Mouse (Mus musculus) hindbrain, postnatal 0 days (tissue): ENCODE data around the gene Fpr2. TPM values are rescaled to one million over a fixed set of nuclear protein-coding genes. Genes with fewer than 3 reads are reported as not detected.
"Not testable (repeated sequence)": the region's sequence is repeated elsewhere in the genome, so short reads cannot be mapped to it uniquely, and the experiment has no call there.

Source experiments
- ATAC-seq: fragments of 200-750 bp; cut with Nextera tagmentation; 2 replicates; pipeline ENCODE4 v1.8.0; 2017; ENCODE audit warnings: mild to moderate bottlenecking, moderate TSS enrichment, moderate library complexity
- DNase-seq: peaks from one replicate; pipeline ENCODE4 v3.0.0-alpha.2; 2015; ENCODE audit warnings: low spot score
- H3K27ac ChIP-seq: fragments of 300-500 bp; sonication (generic); 2 replicates; pipeline ENCODE4 v1.5.1; 2014; ENCODE audit warnings: mild to moderate bottlenecking
- H3K27me3 ChIP-seq: fragments of 300-500 bp; sonication (generic); 2 replicates; pipeline ENCODE4 v1.6.1; 2014; ENCODE audit warnings: low read length, mixed read lengths; ENCODE audit not compliant: insufficient read depth
- H3K36me3 ChIP-seq: fragments of 300-500 bp; sonication (generic); 2 replicates; pipeline ENCODE4 v1.6.1; 2014; ENCODE audit warnings: low read length, mixed read lengths; ENCODE audit not compliant: insufficient read depth
- H3K4me1 ChIP-seq: fragments of 300-500 bp; sonication (generic); 2 replicates; pipeline ENCODE4 v1.6.1; 2014; ENCODE audit warnings: antibody characterized with exemption, low read length, mixed read lengths; ENCODE audit not compliant: insufficient read depth
- H3K4me2 ChIP-seq: fragments of 300-500 bp; sonication (generic); 2 replicates; pipeline ENCODE4 v1.6.1; 2014; ENCODE audit warnings: low read depth, mild to moderate bottlenecking, low read length, moderate library complexity, mixed read lengths
- H3K4me3 ChIP-seq: fragments of 300-500 bp; sonication (generic); 2 replicates; pipeline ENCODE4 v1.5.1; 2014; ENCODE audit warnings: low read length
- H3K9ac ChIP-seq: fragments of 300-500 bp; sonication (generic); replicated peaks from 2 replicates; pipeline ENCODE4 v1.6.1; 2014; ENCODE audit warnings: mild to moderate bottlenecking, low read length, moderate library complexity, mixed read lengths
- H3K9me3 ChIP-seq: fragments of 300-500 bp; sonication (generic); 2 replicates; pipeline ENCODE4 v1.6.1; 2016; ENCODE audit warnings: low read length, mixed read lengths
- CTCF ChIP-seq: IDR thresholded peaks from 2 replicates; pipeline ENCODE4 v1.5.1; 2016; ENCODE audit warnings: antibody characterized with exemption, control low read depth, low read depth
- WGBS: fragments of 180-500 bp; shearing (Covaris S2); extraction: QIAGEN DNeasy Blood & Tissue Kit; methylation state at CpG from one replicate; pipeline ENCODE4 v1.1.7; 2014; 5-methylcytosine and 5-hydroxymethylcytosine counted together
- polyA plus RNA-seq: library from polyadenylated mRNA; unstranded; fragments of >200 nt; fragmentation: Nextera tagmentation; extraction: Ambion mirVana; gene quantifications from 2 replicates; pipeline ENCODE4 v1.2.1, GENCODE M21; 2015
- total RNA-seq: library from RNA; depleted of rRNA; stranded (reverse); fragments of >200 nt; gene quantifications from 2 replicates; pipeline ENCODE4 v1.2.3, GENCODE M21; 2014; rRNA removed

Fpr2 gene
- total RNA-seq (1.5 TPM in 1 of 2 replicates, not detected in the other), polyA plus RNA-seq (0.32 and 0.41 TPM in 2 replicates)

DNA sequence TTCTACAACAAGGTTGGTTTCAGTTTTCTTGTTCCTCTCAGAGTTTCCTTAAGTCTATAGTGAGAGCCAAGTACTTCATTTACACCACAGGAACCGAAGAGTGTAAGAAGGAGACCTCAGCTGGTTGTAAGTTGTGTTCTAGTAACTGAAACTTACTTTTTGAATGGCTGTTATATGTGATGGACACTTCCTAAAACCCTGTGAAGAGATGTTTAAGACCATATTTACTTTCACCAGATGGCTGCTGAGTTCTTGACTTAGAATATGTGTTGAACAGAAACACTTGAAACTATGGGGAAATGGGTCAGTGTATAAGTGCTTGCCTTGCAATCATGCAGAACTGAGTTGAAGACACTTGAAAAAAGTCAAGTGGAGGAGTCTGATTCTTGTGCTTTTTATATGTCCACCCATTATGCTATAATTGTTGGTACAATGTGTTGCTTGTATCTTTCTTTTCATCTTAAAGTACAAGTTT lies at the start of gene Fpr2, which contains the start of gene Fpr3:
Gene Fpr2, plus strand, starts transcription at position 51 of the 475 bp plus-strand sequence.
Gene Fpr3, plus strand, starts transcription at position 79 of the 475 bp plus-strand sequence.
- Histone ChIP-seq H3K9ac (no peak within 1 kb of the TSS), H3K27me3 (no peaks in the 10 kb centered on the region), H3K27ac (no peak within 1 kb of the TSS), H3K9me3 (no peaks in the 10 kb centered on the region), H3K4me2 (no peak within 1 kb of the TSS), H3K36me3 (no peaks in the 10 kb centered on the region), H3K4me3 (no peak within 1 kb of the TSS), H3K4me1 (no peaks in the 10 kb centered on the region)
- DNase-seq = no peak
- no peak for ATAC-seq
- WGBS = 47% methylated on average over 1 of the region's 1 CpGs
- TF ChIP-seq CTCF = no peak

DNA sequence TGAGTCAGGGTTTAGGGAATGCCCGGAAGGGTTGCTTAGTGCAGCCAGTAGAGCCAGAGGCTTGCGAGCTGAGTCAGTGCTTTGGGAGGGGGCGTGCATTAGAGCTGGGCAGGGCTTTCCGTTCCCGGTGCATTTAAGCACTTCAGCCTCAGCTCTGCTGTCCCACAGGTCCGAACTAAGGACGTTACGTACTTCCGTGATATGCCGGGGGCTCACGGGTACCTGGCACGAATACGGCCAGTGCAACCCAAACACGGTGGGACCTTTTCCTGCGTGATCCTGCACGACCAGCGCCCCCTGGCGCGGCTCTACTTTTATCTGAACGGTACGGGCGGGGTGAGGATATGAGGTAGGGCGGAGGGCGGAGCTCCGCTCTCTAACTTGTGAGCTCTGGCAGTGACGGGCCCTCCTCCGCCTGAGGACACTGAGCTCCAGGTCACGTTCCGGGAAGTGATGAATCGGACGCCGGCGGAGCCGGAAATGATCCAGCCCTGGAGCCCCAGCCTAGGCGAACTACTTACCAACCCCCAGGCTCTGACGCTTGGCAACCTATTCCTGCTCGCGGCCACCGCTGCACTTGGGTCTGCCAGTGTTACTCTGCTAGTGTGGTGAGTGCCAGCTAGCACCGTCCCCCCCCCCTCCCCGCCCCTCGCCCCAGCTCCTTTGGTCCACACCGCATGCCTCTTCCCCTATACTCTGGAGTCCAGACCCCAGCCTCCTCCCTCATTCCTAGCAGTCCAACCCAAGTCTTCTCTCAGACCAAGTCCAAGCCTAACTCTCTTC lies 49.5 kb upstream of the Fpr2 start:
- ATAC-seq (peak; percentile 98), DNase-seq (peak; percentile 97)
- peak overlapping the region; percentile 45 for H3K4me3 ChIP-seq
- peak overlapping the region; percentile 56 for H3K9ac ChIP-seq
- TF ChIP-seq CTCF = peak; percentile 80
- H3K4me2 ChIP-seq = peak overlapping the region; percentile 63
- peaks cover 9% of the 10 kb centered on the region; the same call in 1 of the 2 replicates for H3K4me1 ChIP-seq
- H3K27ac ChIP-seq = peak overlapping the region; percentile 81
- peaks cover 5% of the 10 kb centered on the region; the same call in 1 of the 2 replicates for H3K36me3 ChIP-seq
- no peaks in the 10 kb centered on the region for H3K9me3 ChIP-seq
- no peaks in the 10 kb centered on the region for H3K27me3 ChIP-seq
- WGBS = under 1% methylated on average over 43 of the region's 43 CpGs

DNA sequence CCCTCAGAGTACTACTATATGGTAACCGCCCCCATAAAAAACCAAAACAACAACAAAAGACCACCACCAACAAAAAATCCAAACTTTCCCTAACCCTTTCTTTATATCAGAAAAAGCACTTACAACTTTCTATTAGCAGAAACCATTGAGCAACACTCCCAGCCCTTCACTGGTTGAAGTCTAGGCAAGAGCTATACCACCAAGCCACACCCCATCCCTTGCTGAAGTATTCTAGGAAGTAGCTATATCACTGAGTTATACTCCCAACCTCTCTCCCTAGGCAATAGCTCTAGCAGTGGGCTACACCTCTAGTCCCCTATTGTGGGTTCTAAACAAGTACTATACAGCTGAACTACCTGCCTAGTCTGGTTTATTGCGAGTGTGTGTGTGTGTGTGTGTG lies 48.3 kb upstream of the Fpr2 start:
- DNase-seq = no peak
- Histone ChIP-seq H3K9ac (no peak overlapping the region), H3K4me2 (peak overlapping the region; percentile 63; the same call in 1 of the 2 replicates), H3K27ac (no peak overlapping the region), H3K9me3 (no peaks in the 10 kb centered on the region), H3K4me3 (no peak overlapping the region), H3K36me3 (peaks cover 5% of the 10 kb centered on the region; the same call in 1 of the 2 replicates), H3K4me1 (peaks cover 7% of the 10 kb centered on the region; the same call in 1 of the 2 replicates), H3K27me3 (no peaks in the 10 kb centered on the region)
- TF ChIP-seq CTCF = no peak
- 93% methylated on average over 2 of the region's 2 CpGs for WGBS
- no peak for ATAC-seq

DNA sequence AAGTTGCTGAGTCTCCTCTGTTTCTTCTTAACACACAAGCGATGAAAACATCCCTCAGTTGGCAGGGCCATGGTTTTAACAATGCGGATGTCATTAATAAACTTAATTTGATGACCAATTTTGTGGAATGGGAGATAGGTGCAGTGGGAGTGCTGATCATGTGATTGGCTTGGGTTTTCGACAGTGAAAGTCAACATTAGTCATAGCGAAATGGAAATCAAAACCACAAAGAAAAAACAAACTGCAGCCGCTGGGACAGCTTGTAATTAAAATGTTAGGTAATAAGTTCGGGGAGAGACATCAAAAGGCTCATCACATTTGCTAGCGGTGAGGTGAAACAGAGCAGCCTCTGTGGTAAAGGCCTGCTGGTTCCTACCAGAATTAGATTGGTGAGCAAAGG lies 46.8 kb upstream of the Fpr2 start:
- Histone ChIP-seq H3K9ac (no peak overlapping the region), H3K27ac (no peak overlapping the region), H3K36me3 (peaks cover 5% of the 10 kb centered on the region; the same call in 1 of the 2 replicates), H3K27me3 (no peaks in the 10 kb centered on the region), H3K4me1 (peaks cover 7% of the 10 kb centered on the region; the same call in 1 of the 2 replicates), H3K4me2 (no peak overlapping the region), H3K4me3 (no peak overlapping the region), H3K9me3 (no peaks in the 10 kb centered on the region)
- DNase-seq = no peak
- 90% methylated on average over 7 of the region's 7 CpGs for WGBS
- ATAC-seq = no peak
- TF ChIP-seq CTCF = no peak

DNA sequence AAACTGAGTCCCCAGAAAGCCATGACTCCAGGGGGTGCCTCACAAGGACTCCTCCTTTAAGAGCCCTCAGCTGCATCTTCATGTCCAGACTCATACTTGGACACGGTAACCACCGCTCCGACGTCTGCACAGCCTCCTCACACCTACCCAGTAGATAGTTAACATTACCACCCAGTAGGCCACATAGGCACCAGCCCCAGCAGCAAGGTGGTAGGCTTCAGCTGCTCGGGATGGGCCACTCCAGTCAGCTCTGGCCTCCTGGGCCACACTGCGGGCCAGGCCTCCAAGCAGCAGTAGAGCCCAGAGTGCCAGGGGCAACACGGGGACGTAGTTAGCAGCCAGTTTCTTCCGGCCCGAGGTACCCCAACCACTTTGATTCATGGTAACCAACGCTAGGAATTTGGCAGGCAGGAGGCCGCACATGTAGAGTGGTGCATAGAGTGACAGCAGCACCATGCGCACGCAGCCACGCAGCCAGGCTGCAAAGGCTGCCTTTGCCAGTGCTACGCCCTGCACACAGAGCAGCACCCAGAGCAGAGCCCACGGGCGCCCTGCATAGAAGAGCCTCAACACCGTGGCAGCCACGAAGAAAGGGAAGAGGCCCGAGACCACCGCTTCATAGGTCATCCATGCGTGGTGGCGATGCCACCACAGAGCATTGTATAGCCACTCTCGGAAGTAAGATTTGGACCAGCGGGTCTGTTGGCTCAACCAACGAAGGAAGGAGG lies 43.9 kb upstream of the Fpr2 start:
- DNase-seq (no peak), ATAC-seq (peak; percentile 55; the same call in 1 of the 2 replicates)
- 75% methylated on average over 27 of the region's 27 CpGs for WGBS

DNA sequence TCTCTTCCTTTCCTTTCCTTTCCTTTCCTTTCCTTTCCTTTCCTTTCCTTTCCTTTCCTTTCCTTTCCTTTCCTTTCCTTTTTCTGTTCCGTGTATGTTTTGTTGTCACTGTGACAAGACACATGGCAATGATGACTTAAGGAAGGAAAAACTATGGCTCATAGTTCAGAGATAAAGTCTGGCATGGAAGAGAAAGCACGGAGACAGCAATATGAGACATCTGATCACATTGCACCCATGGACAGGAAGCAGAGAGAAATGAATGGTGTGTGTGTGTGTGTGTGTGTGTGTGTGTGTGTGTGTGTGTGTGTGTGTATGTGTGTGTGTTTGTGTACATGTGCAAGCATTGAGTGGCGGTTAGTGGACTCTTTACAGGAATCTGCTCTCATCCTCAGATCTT lies 43.0 kb upstream of the Fpr2 start:
- H3K4me1 ChIP-seq, H3K27ac ChIP-seq, H3K36me3 ChIP-seq, H3K4me2 ChIP-seq, H3K9me3 ChIP-seq, H3K4me3 ChIP-seq, H3K27me3 ChIP-seq, H3K9ac ChIP-seq, DNase-seq, ATAC-seq: not testable (repeated sequence)
- 92% methylated on average over 3 of the region's 3 CpGs for WGBS

More for the DNA sequence above, 43.9 kb upstream of the Fpr2 start:
- no peak overlapping the region for H3K27ac ChIP-seq
- H3K4me1 ChIP-seq = peaks cover 4% of the 10 kb centered on the region; the same call in 1 of the 2 replicates
- no peaks in the 10 kb centered on the region for H3K9me3 ChIP-seq
- no peak overlapping the region for H3K4me3 ChIP-seq
- H3K9ac ChIP-seq = no peak overlapping the region
- H3K36me3 ChIP-seq = no peaks in the 10 kb centered on the region; the same call in 1 of the 2 replicates
- H3K27me3 ChIP-seq = no peaks in the 10 kb centered on the region
- H3K4me2 ChIP-seq = no peak overlapping the region
- TF ChIP-seq CTCF = no peak
